Mouse (Mus musculus): Measurements from ENCODE around the gene Epha6. TPM values are rescaled to one million over a fixed set of nuclear protein-coding genes. Genes with fewer than 3 reads are reported as not detected.
A peak's percentile ranks its signal among the peaks of the same experiment; 100 is the strongest.
"Not testable (repeated sequence)": the region's sequence is repeated elsewhere in the genome, so short reads cannot be mapped to it uniquely, and the experiment has no call there.

Epha6 gene
- total RNA-seq, 2 experiments from 2014 or later, result 61.2 to 67.0 TPM

GRCm38 (mm10) chr16:60006857-60007568, 598.3 kb downstream of the Epha6 start:
- DNase-seq (ENCODE audit: low spot score in 2 of 2), result peak; percentile 4 to 7

DNA sequence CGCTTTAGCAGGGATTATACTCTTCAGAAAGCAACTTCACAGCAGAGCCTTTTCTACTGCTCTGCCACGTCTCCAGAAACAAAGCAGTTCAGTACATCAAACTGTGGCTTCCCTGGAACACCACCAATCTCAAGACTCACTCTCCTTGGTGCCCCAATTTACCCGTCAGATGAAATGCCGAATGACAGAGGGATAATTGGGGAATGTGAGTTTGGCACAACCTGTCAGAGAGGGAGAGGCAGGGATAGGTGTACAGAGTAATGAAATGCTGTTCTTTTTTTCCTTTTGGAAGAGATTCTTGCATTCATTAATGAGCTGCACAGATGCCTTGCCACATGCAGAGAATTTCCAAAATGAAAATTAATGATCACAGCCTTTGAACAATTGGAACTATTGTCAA, 635.5 kb downstream of the Epha6 start:
- no peak for DNase-seq (ENCODE audit: low spot score in 2 of 2)

GRCm38 (mm10) chr16:59955731-59956130, 649.6 kb downstream of the Epha6 start:
- no peak for DNase-seq (ENCODE audit: low spot score in 2 of 2)

GRCm38 (mm10) chr16:59923696-59924095, 681.6 kb downstream of the Epha6 start:
- no peak for DNase-seq (ENCODE audit: low spot score in 2 of 2)

- DNase-seq (ENCODE audit: low spot score in 2 of 2), result no peak
These were observed 725.3 kb downstream of the Epha6 start for GRCm38 (mm10) chr16:59880073-59880472.

DNA sequence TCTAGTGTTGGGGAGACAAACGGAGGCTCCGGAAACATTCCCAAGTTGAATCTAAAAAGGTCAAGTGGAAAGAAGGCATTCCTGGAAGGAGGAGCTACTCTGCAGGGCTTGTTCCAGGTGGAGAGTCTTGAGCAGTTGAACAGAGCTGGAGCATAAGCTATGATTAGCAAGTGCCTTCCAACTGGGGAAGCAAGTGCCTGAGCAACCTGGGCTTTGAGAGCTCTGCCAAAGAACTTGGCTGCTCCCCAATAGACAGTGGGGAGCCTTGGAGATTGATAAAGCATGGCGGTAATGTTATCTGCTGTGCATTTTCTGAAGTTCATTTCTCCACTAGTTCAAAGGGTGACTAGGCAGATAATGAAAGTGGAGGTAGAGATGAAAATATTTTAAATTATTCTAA, 733.5 kb downstream of the Epha6 start:
- DNase-seq (ENCODE audit: low spot score in 2 of 2), result no peak

DNA sequence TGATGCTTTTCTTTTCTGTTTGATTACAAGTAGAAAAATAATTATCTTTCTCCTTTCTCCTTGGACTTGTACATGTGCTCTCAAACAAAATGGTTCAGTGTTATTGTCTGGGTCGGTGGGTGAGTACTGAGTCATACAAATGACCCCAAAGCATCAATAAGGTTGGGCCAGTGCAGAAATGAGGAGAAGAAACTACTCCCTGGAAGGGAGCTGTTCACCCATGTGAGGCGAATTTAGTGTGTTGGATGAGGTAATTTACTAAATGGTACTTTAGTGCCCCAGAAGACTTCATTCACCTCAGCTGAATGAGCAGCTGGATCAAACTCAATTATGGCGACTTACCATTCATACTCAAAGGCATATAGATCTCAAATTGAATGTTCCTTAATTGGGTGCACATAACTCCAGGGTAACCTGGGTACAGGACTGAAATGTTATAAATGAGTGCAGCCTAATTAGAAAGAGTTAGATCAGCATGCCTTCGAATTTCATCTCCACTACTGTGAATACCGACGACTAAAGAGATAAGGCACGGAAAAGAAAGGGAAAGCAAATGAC, 751.1 kb downstream of the Epha6 start:
- DNase-seq (ENCODE audit: low spot score in 2 of 2), result no peak

DNA sequence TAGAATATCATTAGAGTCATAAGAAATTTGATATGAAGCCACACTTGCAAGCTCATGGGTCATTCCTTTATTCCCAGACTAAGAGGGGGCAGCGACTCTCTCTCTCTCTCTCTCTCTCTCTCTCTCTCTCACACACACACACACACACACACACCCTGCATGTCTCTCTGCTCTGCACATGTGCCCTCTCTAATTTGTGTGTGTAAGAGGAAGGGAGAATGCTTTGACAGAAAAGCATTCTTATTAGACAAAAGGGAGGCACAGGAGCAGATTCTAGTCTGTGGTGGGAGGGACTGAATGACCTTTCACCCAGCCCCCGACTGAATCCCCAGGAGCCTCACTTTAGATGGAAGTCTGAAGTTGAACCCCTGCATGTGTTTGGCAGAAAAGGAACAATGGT, 752.6 kb downstream of the Epha6 start:
- no peak for DNase-seq (ENCODE audit: low spot score in 2 of 2)

DNA sequence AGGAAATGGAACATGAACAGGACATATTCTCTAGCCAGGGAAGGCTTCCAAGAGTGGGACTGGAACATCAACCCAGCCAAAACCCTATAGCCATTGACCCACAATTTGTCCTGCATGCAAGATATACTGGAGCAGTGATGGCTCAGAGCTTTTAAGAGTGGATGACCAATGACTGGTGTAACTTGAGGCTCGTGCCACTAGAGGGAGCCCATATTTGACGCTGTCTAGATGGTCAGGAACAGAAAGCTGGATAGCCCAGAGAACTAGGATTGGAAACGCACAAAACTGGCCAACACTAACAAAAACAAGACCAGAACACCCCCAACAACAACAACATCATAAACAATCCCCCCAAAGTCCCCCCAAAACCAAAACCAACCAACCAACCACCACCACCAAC, 758.8 kb downstream of the Epha6 start:
- DNase-seq (ENCODE audit: low spot score in 2 of 2), result peak; percentile 42 to 61

GRCm38 (mm10) chr16:59836778-59837177, 768.6 kb downstream of the Epha6 start:
- DNase-seq (ENCODE audit: low spot score in 2 of 2), result peak in 1 of 2 experiments; percentile 12

- DNase-seq (ENCODE audit: low spot score in 2 of 2), result no peak
These were observed 769.0 kb downstream of the Epha6 start for GRCm38 (mm10) chr16:59836304-59836703.

- DNase-seq (ENCODE audit: low spot score in 2 of 2), result no peak
These were observed 772.9 kb downstream of the Epha6 start for GRCm38 (mm10) chr16:59832468-59832867.

DNA sequence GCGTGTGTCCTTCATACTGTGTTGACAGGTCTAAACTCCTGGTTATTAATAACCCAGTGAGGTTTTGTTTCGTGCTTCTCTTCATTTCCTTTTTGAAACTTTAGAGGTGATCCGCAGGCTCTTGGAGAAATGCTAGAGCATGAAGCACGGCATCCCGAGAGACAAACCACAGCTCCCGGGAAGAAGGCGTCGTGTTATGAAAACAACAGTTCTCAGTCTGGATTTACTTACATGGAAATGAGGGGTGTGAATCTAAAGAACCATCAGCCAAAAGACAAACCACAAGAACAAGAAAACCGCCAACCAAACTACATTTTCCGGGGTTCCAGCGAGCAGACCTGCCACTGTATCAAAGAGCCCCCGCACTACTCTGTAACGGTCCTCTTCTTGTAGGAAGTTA, 775.7 kb downstream of the Epha6 start:
- peak in 1 of 2 experiments; percentile 5 for DNase-seq (ENCODE audit: low spot score in 2 of 2)

DNA sequence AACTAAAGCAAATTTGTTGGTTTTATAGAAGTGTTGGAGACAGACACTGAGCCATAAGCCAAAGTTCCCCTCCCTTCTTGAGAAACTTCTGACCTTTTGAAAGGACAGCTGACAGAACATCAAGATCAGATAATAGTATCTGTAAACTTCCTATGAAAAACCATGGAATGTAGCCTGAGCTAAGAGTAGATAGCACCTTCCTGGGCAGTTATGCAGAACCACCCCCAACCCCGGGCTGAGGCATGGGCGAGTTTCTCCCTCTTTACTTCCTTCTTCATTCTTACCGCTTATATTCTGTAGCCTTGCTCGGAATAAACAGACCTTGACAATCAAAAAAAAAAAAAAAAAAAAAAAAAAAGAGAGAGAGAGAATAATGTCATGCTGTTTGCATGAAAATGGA, 805.5 kb downstream of the Epha6 start:
- DNase-seq (ENCODE audit: low spot score in 2 of 2), result not testable (repeated sequence)

DNA sequence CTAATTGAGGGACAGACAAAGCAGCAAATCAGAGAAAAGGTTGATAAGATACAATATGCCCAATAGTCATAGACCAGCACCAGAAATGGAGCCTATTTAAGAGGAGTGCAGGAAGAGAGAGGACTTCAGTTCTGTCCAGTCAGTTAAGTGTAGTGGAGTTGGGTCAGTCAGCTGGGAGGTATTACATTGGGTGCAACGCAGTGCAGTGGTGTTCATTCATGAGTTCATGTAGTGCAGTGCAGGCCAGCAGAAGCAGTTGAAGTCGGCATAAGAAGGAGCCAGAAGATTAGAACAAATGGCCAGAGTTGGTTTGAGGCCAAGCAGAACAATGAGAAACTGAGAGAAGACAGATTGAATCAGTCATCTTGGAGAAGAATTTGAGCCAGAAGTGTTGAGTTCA, 833.0 kb downstream of the Epha6 start:
- no peak for DNase-seq (ENCODE audit: low spot score in 2 of 2)

- DNase-seq (ENCODE audit: low spot score in 2 of 2), result no peak
These were observed 834.9 kb downstream of the Epha6 start for GRCm38 (mm10) chr16:59770421-59770820.

- DNase-seq (ENCODE audit: low spot score in 2 of 2), result no peak
These were observed 835.4 kb downstream of the Epha6 start for GRCm38 (mm10) chr16:59769936-59770335.

GRCm38 (mm10) chr16:59760875-59761274, 844.5 kb downstream of the Epha6 start:
- DNase-seq (ENCODE audit: low spot score in 2 of 2), result no peak

DNA sequence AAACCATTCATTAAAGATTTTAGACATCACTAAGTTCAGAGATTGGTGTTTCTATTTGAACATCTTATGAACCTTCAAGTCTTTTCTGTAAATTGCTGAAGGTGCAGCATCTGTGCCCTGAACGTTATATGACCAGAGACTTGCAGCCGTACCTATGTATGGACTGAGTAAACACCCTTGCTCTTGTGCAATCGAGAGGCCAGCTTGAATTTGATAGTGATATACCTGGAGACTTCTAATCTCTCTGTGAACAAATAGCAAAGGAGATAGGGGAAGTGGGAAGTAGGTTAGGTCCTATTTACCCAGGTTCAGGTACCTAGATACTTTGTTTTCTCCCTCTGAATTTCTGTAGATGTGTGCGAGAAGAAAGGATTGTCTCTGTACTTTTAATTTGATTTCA, 854.4 kb downstream of the Epha6 start:
- DNase-seq (ENCODE audit: low spot score in 2 of 2), result no peak

DNA sequence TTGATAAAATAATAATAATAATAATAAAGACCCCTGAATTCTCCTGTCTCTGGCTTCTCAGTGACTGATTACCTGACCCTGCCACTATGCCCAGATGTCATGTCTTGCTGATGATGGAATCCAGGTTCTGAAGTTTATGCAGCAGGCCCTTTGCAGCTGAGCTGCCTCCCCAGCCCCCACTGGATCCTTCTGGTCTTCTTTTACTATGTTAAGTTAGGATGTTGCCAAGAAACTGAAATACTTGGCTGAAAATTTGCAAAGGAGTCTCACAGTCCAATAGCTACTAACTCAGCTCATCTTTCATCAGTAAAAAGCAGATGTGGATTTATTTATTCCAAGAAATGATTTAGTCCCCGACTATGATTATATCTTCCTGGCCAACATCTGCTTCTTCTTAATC, 861.7 kb downstream of the Epha6 start:
- DNase-seq (ENCODE audit: low spot score in 2 of 2), result no peak

DNA sequence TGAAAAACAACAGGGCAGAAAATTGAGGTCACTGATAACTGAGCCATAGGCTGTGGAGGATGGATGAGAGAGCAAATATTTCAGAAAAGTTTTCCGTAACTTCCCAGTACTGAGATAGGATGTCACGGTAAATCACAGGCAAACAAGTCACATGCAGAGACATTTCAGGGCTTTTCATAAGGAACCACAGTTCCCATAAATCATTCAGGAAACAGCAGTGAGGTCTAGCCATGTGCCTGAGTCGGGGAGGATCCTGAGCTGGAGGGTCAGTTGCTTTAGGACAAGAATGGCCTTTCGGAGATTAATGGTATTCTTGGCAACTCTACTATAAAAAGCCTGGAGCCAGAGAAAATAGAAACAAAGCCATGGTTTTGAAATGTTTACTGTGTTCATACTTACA, 889.8 kb downstream of the Epha6 start:
- no peak for DNase-seq (ENCODE audit: low spot score in 2 of 2)

DNA sequence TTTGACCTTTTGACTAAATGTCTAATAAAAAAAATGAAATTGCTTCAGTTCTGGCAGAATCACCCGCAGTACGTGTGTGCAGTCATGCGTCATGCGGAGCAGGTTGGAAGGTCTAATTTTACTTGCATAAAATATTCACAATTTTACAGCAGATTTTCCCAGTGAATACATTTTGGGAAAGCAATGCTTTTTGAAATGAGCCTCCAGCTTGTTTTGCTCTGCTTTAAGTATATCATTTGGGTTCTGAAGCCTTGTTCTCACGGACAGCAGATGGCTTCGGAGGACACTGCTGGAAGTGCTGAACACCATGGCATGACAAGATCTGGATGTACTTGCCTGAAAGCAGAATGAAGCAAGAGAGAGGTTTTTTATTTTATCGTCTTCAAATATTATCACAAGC, 912.1 kb downstream of the Epha6 start:
- peak; percentile 38 to 70 for DNase-seq (ENCODE audit: low spot score in 2 of 2)

DNA sequence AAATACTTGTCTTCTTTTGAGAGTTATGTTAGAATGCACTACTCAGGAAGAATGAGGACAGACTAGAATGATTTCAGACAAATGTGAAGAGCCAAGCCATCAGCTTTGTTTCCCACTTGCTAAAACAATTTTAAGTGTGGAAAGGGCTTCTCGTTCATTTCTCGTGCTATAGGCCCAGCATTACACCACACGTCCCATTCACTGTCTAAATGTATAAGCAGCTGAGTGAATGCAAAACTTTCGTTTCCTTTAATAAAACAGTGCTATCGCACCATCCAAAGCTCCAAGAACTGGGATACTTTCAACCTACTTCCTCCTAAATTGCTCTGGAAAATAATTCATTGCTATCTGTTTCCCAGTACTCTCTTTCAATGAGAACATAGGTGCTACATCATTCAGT, 916.2 kb downstream of the Epha6 start:
- no peak for DNase-seq (ENCODE audit: low spot score in 2 of 2)

All from left cerebral cortex, adult 18-20 months (tissue).